Mouse (Mus musculus) heart, embryonic 16.5 days (tissue): Measurements from ENCODE around the gene Gatd1. TPM values are rescaled to one million over a fixed set of nuclear protein-coding genes. Genes with fewer than 3 reads are reported as not detected.
A peak's percentile ranks its signal among the peaks of the same experiment; 100 is the strongest.
"Not testable (repeated sequence)": the region's sequence is repeated elsewhere in the genome, so short reads cannot be mapped to it uniquely, and the experiment has no call there.

Experiments used
- ATAC-seq: fragments of 200-750 bp; cut with Nextera tagmentation; replicated peaks from 2 replicates; pipeline ENCODE4 v1.8.0; 2017; ENCODE audit warnings: moderate number of reproducible peaks; ENCODE audit not compliant: insufficient read depth, low FRiP score; ENCODE audit errors: extremely low read depth
- H3K27ac ChIP-seq: fragments of 300-500 bp; sonication (generic); 2 replicates; pipeline ENCODE4 v1.5.1; 2014; ENCODE audit warnings: mild to moderate bottlenecking, low read length, control low read depth, moderate library complexity
- H3K27me3 ChIP-seq: fragments of 300-500 bp; sonication (generic); 2 replicates; pipeline ENCODE4 v1.6.1; 2014; ENCODE audit warnings: low read length, mixed read lengths; ENCODE audit not compliant: control insufficient read depth, insufficient read depth
- H3K36me3 ChIP-seq: fragments of 300-500 bp; sonication (generic); 2 replicates; pipeline ENCODE4 v1.6.1; 2014; ENCODE audit not compliant: control insufficient read depth, insufficient read depth
- H3K4me1 ChIP-seq: fragments of 300-500 bp; sonication (generic); 2 replicates; pipeline ENCODE4 v1.6.1; 2014; ENCODE audit warnings: low read length, mixed read lengths; ENCODE audit not compliant: control insufficient read depth, insufficient read depth
- H3K4me2 ChIP-seq: fragments of 300-500 bp; sonication (generic); 2 replicates; pipeline ENCODE4 v1.6.1; 2014; ENCODE audit warnings: low read depth, mild to moderate bottlenecking, control low read depth, low read length
- H3K4me3 ChIP-seq: fragments of 300-500 bp; sonication (generic); 2 replicates; pipeline ENCODE4 v1.5.1; 2014; ENCODE audit warnings: mild to moderate bottlenecking, control low read depth, low read length
- H3K9ac ChIP-seq: fragments of 300-500 bp; sonication (generic); 2 replicates; pipeline ENCODE4 v1.6.1; 2014; ENCODE audit warnings: low read length, control low read depth
- H3K9me3 ChIP-seq: fragments of 300-500 bp; sonication (generic); replicated peaks from 2 replicates; pipeline ENCODE4 v1.6.1; 2016; ENCODE audit warnings: low read length; ENCODE audit not compliant: control insufficient read depth
- WGBS: fragments of 180-500 bp; shearing (Covaris S2); extraction: QIAGEN DNeasy Blood & Tissue Kit; methylation state at CpG from one replicate; pipeline ENCODE4 v1.1.7; 2014; 5-methylcytosine and 5-hydroxymethylcytosine counted together
- polyA plus RNA-seq: library from polyadenylated mRNA; unstranded; fragments of >200 nt; fragmentation: Nextera tagmentation; extraction: Ambion mirVana; gene quantifications from 2 replicates; pipeline ENCODE4 v1.2.1, GENCODE M21; 2015

Gatd1 gene
- polyA plus RNA-seq, 1 experiment from 2014 or later: 28.0 TPM

- ATAC-seq, H3K4me3 ChIP-seq, H3K9me3 ChIP-seq, H3K9ac ChIP-seq, H3K27ac ChIP-seq, H3K27me3 ChIP-seq, H3K4me2 ChIP-seq, H3K4me1 ChIP-seq: not testable (repeated sequence)
- WGBS: 95% methylated on average over 7 of the region's 7 CpGs
- H3K36me3 ChIP-seq: peaks cover 18% of the 10 kb centered on the region
These were observed 6.3 kb downstream of the Gatd1 start for GRCm38 (mm10) chr7:141407670-141408069.

- peaks cover 4% of the 10 kb centered on the region; the same call in 1 of the 2 replicates for H3K4me1 ChIP-seq
- no peaks in the 10 kb centered on the region for H3K9me3 ChIP-seq
- H3K4me2 ChIP-seq: no peak overlapping the region
- no peaks in the 10 kb centered on the region for H3K27me3 ChIP-seq
- H3K9ac ChIP-seq: no peak overlapping the region
- no peak overlapping the region for H3K4me3 ChIP-seq
- no peak overlapping the region for H3K27ac ChIP-seq
- peaks cover 31% of the 10 kb centered on the region for H3K36me3 ChIP-seq
- no peak for ATAC-seq
- WGBS: 75% methylated on average over 4 of the region's 4 CpGs
These were observed 8.5 kb downstream of the Gatd1 start for GRCm38 (mm10) chr7:141405466-141405865.

- Histone ChIP-seq H3K9me3 (no peaks in the 10 kb centered on the region), H3K4me3 (no peak overlapping the region), H3K27ac (no peak overlapping the region), H3K36me3 (peaks cover 40% of the 10 kb centered on the region), H3K4me2 (no peak overlapping the region), H3K4me1 (no peaks in the 10 kb centered on the region), H3K27me3 (no peaks in the 10 kb centered on the region), H3K9ac (no peak overlapping the region)
- ATAC-seq: no peak
- 43% methylated on average over 5 of the region's 5 CpGs for WGBS
These were observed 10.6 kb downstream of the Gatd1 start for GRCm38 (mm10) chr7:141403305-141403704.

- Histone ChIP-seq H3K4me1 (peaks cover 12% of the 10 kb centered on the region), H3K9ac (no peak overlapping the region), H3K36me3 (peaks cover 29% of the 10 kb centered on the region), H3K4me3 (no peak overlapping the region), H3K27ac (no peak overlapping the region), H3K4me2 (no peak overlapping the region), H3K27me3 (no peaks in the 10 kb centered on the region), H3K9me3 (no peaks in the 10 kb centered on the region)
- WGBS: 83% methylated on average over 1 of the region's 1 CpGs
- ATAC-seq: no peak
These were observed 18.6 kb downstream of the Gatd1 start for GRCm38 (mm10) chr7:141395348-141395747.

- WGBS: 29% methylated on average over 6 of the region's 6 CpGs
These were observed 19.2 kb downstream of the Gatd1 start for GRCm38 (mm10) chr7:141394771-141395170.

GRCm38 (mm10) chr7:141394158-141394557, 19.8 kb downstream of the Gatd1 start:
- H3K27ac ChIP-seq: no peak overlapping the region
- ATAC-seq: no peak

More at GRCm38 (mm10) chr7:141394771-141395170, 19.2 kb downstream of the Gatd1 start:
- H3K36me3 ChIP-seq: peaks cover 24% of the 10 kb centered on the region
- H3K9ac ChIP-seq: no peak overlapping the region
- ATAC-seq: no peak
- H3K4me2 ChIP-seq: no peak overlapping the region
- no peaks in the 10 kb centered on the region for H3K27me3 ChIP-seq
- H3K9me3 ChIP-seq: no peaks in the 10 kb centered on the region
- no peak overlapping the region for H3K27ac ChIP-seq
- no peak overlapping the region for H3K4me3 ChIP-seq
- peaks cover 12% of the 10 kb centered on the region for H3K4me1 ChIP-seq

GRCm38 (mm10) chr7:141392552-141393222, 21.2 kb downstream of the Gatd1 start:
- Histone ChIP-seq H3K27ac (peak overlapping the region; percentile 64), H3K4me3 (peak overlapping the region; percentile 87), H3K9me3 (no peaks in the 10 kb centered on the region), H3K4me1 (peaks cover 12% of the 10 kb centered on the region), H3K36me3 (peaks cover 9% of the 10 kb centered on the region; the same call in 1 of the 2 replicates), H3K9ac (peak overlapping the region; percentile 75), H3K27me3 (no peaks in the 10 kb centered on the region), H3K4me2 (peak overlapping the region; percentile 86)
- 0 out of 2 replicates have a peak, but pooled peaks have one; percentile 1 for ATAC-seq
- 27% methylated on average over 9 of the region's 9 CpGs for WGBS

More at GRCm38 (mm10) chr7:141394158-141394557, 19.8 kb downstream of the Gatd1 start:
- no peaks in the 10 kb centered on the region for H3K27me3 ChIP-seq
- peaks cover 19% of the 10 kb centered on the region for H3K36me3 ChIP-seq
- no peak overlapping the region for H3K4me3 ChIP-seq
- no peak overlapping the region for H3K9ac ChIP-seq
- 74% methylated on average over 7 of the region's 7 CpGs for WGBS
- peaks cover 12% of the 10 kb centered on the region for H3K4me1 ChIP-seq
- H3K9me3 ChIP-seq: no peaks in the 10 kb centered on the region
- H3K4me2 ChIP-seq: no peak overlapping the region

- under 1% methylated on average over 57 of the region's 57 CpGs for WGBS
- Histone ChIP-seq H3K36me3 (peaks cover 9% of the 10 kb centered on the region; the same call in 1 of the 2 replicates), H3K27me3 (no peaks in the 10 kb centered on the region), H3K4me1 (peaks cover 12% of the 10 kb centered on the region), H3K27ac (peak within 1 kb of the TSS; percentile 84), H3K4me2 (peak within 1 kb of the TSS; percentile 86), H3K4me3 (peak within 1 kb of the TSS; percentile 87), H3K9me3 (no peaks in the 10 kb centered on the region), H3K9ac (peak within 1 kb of the TSS; percentile 75)
- peak; percentile 96 for ATAC-seq
These were observed 22.0 kb downstream of the Gatd1 start, which contains the start of gene Taldo1 for GRCm38 (mm10) chr7:141391625-141392551. Taldo1 (plus strand) TSS chr7:141392199.
